In genomic region chr8:11629206-11629605, GRCm38 (mm10) we compare ENCODE assay signal across 14 mouse cellular contexts. TPM values are rescaled to one million over a fixed set of nuclear protein-coding genes. Genes with fewer than 3 reads are reported as not detected.
A peak's percentile ranks its signal among the peaks of the same experiment; 100 is the strongest.
DNase-seq lines count a peak whose midpoint lies in the region; ATAC-seq and TF ChIP-seq lines count a peak whose summit lies in the region.
"Had no signal": no experiment of that assay in that cellular context is flagged by ENCODE, and none has a peak within 500 bp of the region (broad histone marks: within the 10 kb centered on the region; RNA-seq: fewer than 3 reads in every experiment).

No protein-coding gene starts in this region.

- no peak for TF ChIP-seq POLR2A in myocyte (IDR thresholded peaks at IDR 0.05; ENCODE audit: insufficient read length, low read depth)

- H3K79me2 ChIP-seq in myocyte (ENCODE audit: control insufficient read depth, insufficient read depth): peaks cover 72% of the 10 kb centered on the region

- no peaks in the 10 kb centered on the region for H3K27me3 ChIP-seq in embryonic facial prominence, embryonic 15.5 days
- H3K27me3 ChIP-seq in embryonic facial prominence, embryonic 10.5 days (replicated peaks; ENCODE audit: low read depth, poor library complexity, severe bottlenecking): no peaks in the 10 kb centered on the region
- no peaks in the 10 kb centered on the region for H3K27me3 ChIP-seq in limb, embryonic 15.5 days
- no peaks in the 10 kb centered on the region for H3K27me3 ChIP-seq in limb, embryonic 10.5 days (ENCODE audit: low read depth, poor library complexity, severe bottlenecking)
- H3K27me3 ChIP-seq in myocyte (ENCODE audit: control insufficient read depth, insufficient read depth, insufficient read length): no peaks in the 10 kb centered on the region
- H3K27me3 ChIP-seq in hindbrain, embryonic 10.5 days (ENCODE audit: insufficient read depth, poor library complexity, severe bottlenecking): no peaks in the 10 kb centered on the region
- H3K27me3 ChIP-seq: embryonic facial prominence, embryonic 13.5 days; forebrain, embryonic 13.5 days; heart, embryonic 12.5 days; hindbrain, embryonic 12.5 days had no signal

- peak overlapping the region; percentile 29; the same call in 1 of the 2 replicates for H3K27ac ChIP-seq in embryonic facial prominence, embryonic 15.5 days (replicated peaks)
- no peak overlapping the region for H3K27ac ChIP-seq in embryonic facial prominence, embryonic 10.5 days (replicated peaks)
- H3K27ac ChIP-seq in limb, embryonic 15.5 days: peak overlapping the region; percentile 38; the same call in 1 of the 2 replicates
- H3K27ac ChIP-seq in limb, embryonic 10.5 days: no peak overlapping the region
- no peak overlapping the region for H3K27ac ChIP-seq in hindbrain, embryonic 10.5 days
- H3K27ac ChIP-seq: embryonic facial prominence, embryonic 13.5 days; forebrain, embryonic 13.5 days; hindbrain, embryonic 12.5 days had no signal

- WGBS in embryonic facial prominence, embryonic 15.5 days: 80% methylated on average over 5 of the region's 5 CpGs
- 87% methylated on average over 5 of the region's 5 CpGs for WGBS in embryonic facial prominence, embryonic 10.5 days
- WGBS in limb, embryonic 15.5 days: 83% methylated on average over 5 of the region's 5 CpGs
- 84% methylated on average over 5 of the region's 5 CpGs for WGBS in limb, embryonic 10.5 days
- 89% methylated on average over 5 of the region's 5 CpGs for WGBS in hindbrain, embryonic 10.5 days

- DNase-seq in embryonic facial prominence, embryonic 10.5 days (ENCODE audit: low spot score): no peak
- DNase-seq in limb, embryonic 10.5 days (ENCODE audit: low spot score): no peak
- DNase-seq in adrenal gland, postnatal 10 days: peak; percentile 53
- no peak for DNase-seq in hindbrain, embryonic 10.5 days (ENCODE audit: low spot score)
- DNase-seq: forebrain, postnatal 0 days had no signal

- peaks cover 38% of the 10 kb centered on the region for H3K4me1 ChIP-seq in embryonic facial prominence, embryonic 15.5 days
- peaks cover 23% of the 10 kb centered on the region for H3K4me1 ChIP-seq in embryonic facial prominence, embryonic 10.5 days
- H3K4me1 ChIP-seq in limb, embryonic 15.5 days: peaks cover 45% of the 10 kb centered on the region
- H3K4me1 ChIP-seq in limb, embryonic 10.5 days: peaks cover 19% of the 10 kb centered on the region
- H3K4me1 ChIP-seq in hindbrain, embryonic 10.5 days (replicated peaks): peaks cover 19% of the 10 kb centered on the region

- H3ac ChIP-seq in myocyte (ENCODE audit: control insufficient read depth, insufficient read length): no peak overlapping the region

- H3K36me3 ChIP-seq in embryonic facial prominence, embryonic 15.5 days: peaks cover 49% of the 10 kb centered on the region
- H3K36me3 ChIP-seq in embryonic facial prominence, embryonic 10.5 days (replicated peaks): peaks cover 91% of the 10 kb centered on the region
- H3K36me3 ChIP-seq in limb, embryonic 15.5 days: peaks cover 54% of the 10 kb centered on the region
- peaks cover 90% of the 10 kb centered on the region for H3K36me3 ChIP-seq in limb, embryonic 10.5 days
- peaks cover 28% of the 10 kb centered on the region for H3K36me3 ChIP-seq in myocyte (ENCODE audit: control insufficient read depth, insufficient read depth)
- peaks cover 90% of the 10 kb centered on the region for H3K36me3 ChIP-seq in hindbrain, embryonic 10.5 days

- no peak for ATAC-seq in embryonic facial prominence, embryonic 15.5 days (ENCODE audit: insufficient number of reproducible peaks, low FRiP score, low TSS enrichment, low read depth)
- no peak for ATAC-seq in limb, embryonic 15.5 days (ENCODE audit: insufficient number of reproducible peaks, low FRiP score, low TSS enrichment, low read depth)
- ATAC-seq: forebrain, embryonic 13.5 days; forebrain, postnatal 0 days; inflammation-experienced regulatory T-cells, adult 6 months; intestine, postnatal 0 days had no signal

- H3K4me2 ChIP-seq in embryonic facial prominence, embryonic 15.5 days (replicated peaks): no peak overlapping the region
- H3K4me2 ChIP-seq in limb, embryonic 15.5 days: no peak overlapping the region
- H3K4me2 ChIP-seq in myocyte (ENCODE audit: low read depth): peak overlapping the region; percentile 31
- H3K4me2 ChIP-seq: embryonic facial prominence, embryonic 13.5 days; forebrain, embryonic 13.5 days; heart, embryonic 12.5 days; hindbrain, embryonic 12.5 days had no signal

- H3K9me3 ChIP-seq in embryonic facial prominence, embryonic 15.5 days (replicated peaks): no peaks in the 10 kb centered on the region
- no peaks in the 10 kb centered on the region for H3K9me3 ChIP-seq in embryonic facial prominence, embryonic 10.5 days
- no peaks in the 10 kb centered on the region for H3K9me3 ChIP-seq in limb, embryonic 15.5 days
- H3K9me3 ChIP-seq in limb, embryonic 10.5 days (replicated peaks): no peaks in the 10 kb centered on the region
- no peaks in the 10 kb centered on the region for H3K9me3 ChIP-seq in hindbrain, embryonic 10.5 days
- H3K9me3 ChIP-seq: embryonic facial prominence, embryonic 13.5 days; forebrain, embryonic 13.5 days; heart, embryonic 12.5 days; hindbrain, embryonic 12.5 days had no signal

- no peak overlapping the region for H3K9ac ChIP-seq in embryonic facial prominence, embryonic 15.5 days
- no peak overlapping the region for H3K9ac ChIP-seq in limb, embryonic 15.5 days
- H3K9ac ChIP-seq: embryonic facial prominence, embryonic 13.5 days; forebrain, embryonic 13.5 days; forebrain, postnatal 0 days; heart, embryonic 12.5 days; hindbrain, embryonic 12.5 days had no signal

- no peak overlapping the region for H3K4me3 ChIP-seq in embryonic facial prominence, embryonic 15.5 days (replicated peaks)
- no peak overlapping the region for H3K4me3 ChIP-seq in embryonic facial prominence, embryonic 10.5 days
- no peak overlapping the region for H3K4me3 ChIP-seq in limb, embryonic 15.5 days
- no peak overlapping the region for H3K4me3 ChIP-seq in limb, embryonic 10.5 days
- no peak overlapping the region for H3K4me3 ChIP-seq in myocyte
- no peak overlapping the region for H3K4me3 ChIP-seq in hindbrain, embryonic 10.5 days
- H3K4me3 ChIP-seq: embryonic facial prominence, embryonic 13.5 days; forebrain, embryonic 13.5 days; heart, embryonic 12.5 days; hindbrain, embryonic 12.5 days had no signal

TF ChIP-seq in myocyte, 11 proteins besides CTCF, POLR2A, EP300 and RAD21:
- TF ChIP-seq REST (IDR thresholded peaks at IDR 0.05; ENCODE audit: insufficient read depth, insufficient read length) (no peak), E2F4 (IDR thresholded peaks at IDR 0.05; ENCODE audit: insufficient read depth) (no peak)
TF ChIP-seq in myocyte: peak in this region for 0.

RNA-seq across cellular contexts. Expression of gene Ankrd10, which starts 6.4 kb away (rescaled TPM):
- 80.2 and 82.4 TPM in 2 replicates for polyA plus RNA-seq in embryonic facial prominence, embryonic 15.5 days (2015; fragmentation: Nextera tagmentation; extraction: Ambion mirVana)
- 121 and 133 TPM in 2 replicates for polyA plus RNA-seq in embryonic facial prominence, embryonic 10.5 days (2016; fragmentation: Nextera tagmentation; extraction: Ambion mirVana)
- 83.0 and 88.2 TPM in 2 replicates for polyA plus RNA-seq in limb, embryonic 15.5 days (2015; fragmentation: Nextera tagmentation; extraction: Ambion mirVana)
- 146 and 157 TPM in 2 replicates for polyA plus RNA-seq in limb, embryonic 10.5 days (2016; fragmentation: Nextera tagmentation; extraction: Ambion mirVana)
- 10 to 100 TPM; 48.7 to 78.5 TPM for total RNA-seq in adrenal gland, postnatal 10 days (2021)
- 71.9 TPM for polyA plus RNA-seq in myocyte (2012; fragmentation: generic; extraction: Trizol)
- 92.6 and 108 TPM in 2 replicates for polyA plus RNA-seq in hindbrain, embryonic 10.5 days (2016; fragmentation: Nextera tagmentation; extraction: Ambion mirVana)

Comparison
In these comparisons a context has a peak if more than half of its experiments do, and no peak if none do; other contexts are left out.
1. H3K27ac ChIP-seq: peak in embryonic facial prominence, embryonic 15.5 days (single experiment) and limb, embryonic 15.5 days (single experiment); none in embryonic facial prominence, embryonic 10.5 days (single experiment), limb, embryonic 10.5 days (single experiment) and hindbrain, embryonic 10.5 days (single experiment).